Mouse (Mus musculus) cortical plate, adult 2 months (tissue): ENCODE results near the gene Csrnp1. TPM values are rescaled to one million over a fixed set of nuclear protein-coding genes. Genes with fewer than 3 reads are reported as not detected.
"Not testable (repeated sequence)": the region's sequence is repeated elsewhere in the genome, so short reads cannot be mapped to it uniquely, and the experiment has no call there.

Source experiments
- H3K27ac ChIP-seq: fragments of 200-500 bp; 2 replicates; pipeline ENCODE4 v1.5.1; 2012; ENCODE audit warnings: low read length, control low read depth, inconsistent platforms; ENCODE audit not compliant: insufficient read depth
- H3K4me1 ChIP-seq: fragments of 200-500 bp; 2 replicates; pipeline ENCODE4 v1.6.1; 2011; ENCODE audit warnings: low read length; ENCODE audit not compliant: control insufficient read depth, insufficient read depth
- H3K4me3 ChIP-seq: fragments of 200-500 bp; 2 replicates; pipeline ENCODE4 v1.5.1; 2011; ENCODE audit warnings: mild to moderate bottlenecking, low read length, control low read depth; ENCODE audit not compliant: insufficient read depth
- CTCF ChIP-seq: fragments of 200-500 bp; IDR thresholded peaks from 2 replicates; pipeline ENCODE4 v1.5.1; 2011; ENCODE audit warnings: mild to moderate bottlenecking, control low read depth, low read length; ENCODE audit not compliant: insufficient read depth; ENCODE audit errors: extremely low read depth
- POLR2A ChIP-seq: fragments of 200-500 bp; IDR thresholded peaks from 2 replicates; pipeline ENCODE4 v1.6.1; 2011; ENCODE audit warnings: mild to moderate bottlenecking, low read length, control low read depth; ENCODE audit not compliant: insufficient read depth; ENCODE audit errors: extremely low read depth
- polyA plus RNA-seq: library from polyadenylated mRNA; depleted of rRNA; stranded (reverse); fragments of >200 nt; gene quantifications from 2 replicates; pipeline ENCODE4 v1.2.3, GENCODE M21; 2012

Csrnp1 gene
- polyA plus RNA-seq, 1 experiment: 21.3 TPM

DNA sequence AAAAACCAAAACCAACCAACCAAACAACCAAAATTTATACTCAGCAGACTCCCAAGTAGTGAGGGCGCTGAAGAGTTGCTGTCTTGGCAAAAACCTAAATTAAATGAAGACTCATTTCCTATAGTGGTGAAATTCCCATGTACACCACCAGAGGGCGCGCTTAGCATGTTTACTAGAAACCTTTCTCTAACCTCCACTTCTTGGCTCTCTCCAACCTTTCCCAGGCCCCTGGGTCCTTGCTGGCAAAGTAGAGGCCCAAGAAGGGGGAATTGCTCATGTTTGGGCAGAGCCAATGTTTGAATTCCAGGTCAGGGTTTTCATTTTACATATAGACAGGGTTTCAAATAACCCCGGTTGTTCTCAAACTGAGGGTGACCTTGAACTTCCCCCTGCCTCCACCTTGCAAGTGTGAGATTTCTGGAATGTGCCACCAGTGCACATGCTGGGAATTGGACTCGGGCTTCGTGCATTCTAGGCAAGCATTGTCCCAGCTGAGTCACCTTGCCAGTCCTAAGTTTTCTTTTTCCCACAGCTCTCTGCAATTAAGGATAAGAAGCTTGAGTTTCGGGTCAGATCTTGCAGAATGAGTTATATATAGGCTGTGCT lies 35.9 kb upstream of the Csrnp1 start:
- Histone ChIP-seq H3K4me1 (no peaks in the 10 kb centered on the region), H3K4me3 (no peak overlapping the region), H3K27ac (no peak overlapping the region)
- TF ChIP-seq CTCF (peak; percentile 56), POLR2A (no peak)

DNA sequence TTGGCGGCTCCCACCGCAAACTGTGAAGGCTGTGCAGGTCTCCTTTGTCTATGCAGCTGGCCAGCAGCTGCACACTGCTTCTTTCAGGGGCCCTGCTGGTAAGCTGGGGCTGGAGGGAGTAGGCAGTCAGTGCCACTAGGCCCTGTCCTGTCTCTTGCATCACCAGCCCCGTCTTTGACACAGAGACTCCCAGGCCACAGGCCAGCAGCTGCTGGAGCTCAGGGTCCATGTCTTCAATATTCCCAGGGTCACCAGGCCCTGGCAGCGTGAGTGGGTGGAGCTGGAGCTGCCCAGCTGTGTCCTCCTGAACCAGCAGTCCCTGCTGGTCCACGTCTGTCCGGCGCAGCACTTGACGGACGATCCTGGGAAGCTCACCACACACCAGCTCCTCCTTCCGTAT lies 32.5 kb upstream of the Csrnp1 start:
- H3K4me1 ChIP-seq: no peaks in the 10 kb centered on the region
- no peak overlapping the region for H3K27ac ChIP-seq
- H3K4me3 ChIP-seq: no peak overlapping the region
- no peak for TF ChIP-seq CTCF
- TF ChIP-seq POLR2A: no peak

DNA sequence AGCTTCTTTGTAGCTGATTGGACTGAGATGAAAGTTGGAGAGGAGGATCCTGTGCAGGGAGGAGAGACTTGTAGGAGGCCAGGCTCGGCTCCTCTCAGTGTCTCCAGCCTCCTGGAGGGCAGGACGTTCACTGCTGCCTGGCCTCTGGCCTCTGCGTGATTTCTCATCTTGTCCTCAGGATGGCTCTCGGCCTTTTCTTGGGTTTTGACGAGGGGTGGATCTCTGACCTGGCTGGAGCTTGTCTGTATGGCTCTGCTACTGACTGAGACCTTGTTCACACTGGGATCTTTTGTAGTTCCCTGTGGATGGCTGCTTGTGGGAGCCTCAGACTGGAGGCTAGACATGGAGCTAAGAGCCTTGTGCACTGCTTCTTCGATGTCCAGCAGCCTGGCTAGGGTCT lies 30.4 kb upstream of the Csrnp1 start:
- Histone ChIP-seq H3K27ac (no peak overlapping the region), H3K4me3 (no peak overlapping the region), H3K4me1 (no peaks in the 10 kb centered on the region)
- TF ChIP-seq POLR2A (no peak), CTCF (no peak)

DNA sequence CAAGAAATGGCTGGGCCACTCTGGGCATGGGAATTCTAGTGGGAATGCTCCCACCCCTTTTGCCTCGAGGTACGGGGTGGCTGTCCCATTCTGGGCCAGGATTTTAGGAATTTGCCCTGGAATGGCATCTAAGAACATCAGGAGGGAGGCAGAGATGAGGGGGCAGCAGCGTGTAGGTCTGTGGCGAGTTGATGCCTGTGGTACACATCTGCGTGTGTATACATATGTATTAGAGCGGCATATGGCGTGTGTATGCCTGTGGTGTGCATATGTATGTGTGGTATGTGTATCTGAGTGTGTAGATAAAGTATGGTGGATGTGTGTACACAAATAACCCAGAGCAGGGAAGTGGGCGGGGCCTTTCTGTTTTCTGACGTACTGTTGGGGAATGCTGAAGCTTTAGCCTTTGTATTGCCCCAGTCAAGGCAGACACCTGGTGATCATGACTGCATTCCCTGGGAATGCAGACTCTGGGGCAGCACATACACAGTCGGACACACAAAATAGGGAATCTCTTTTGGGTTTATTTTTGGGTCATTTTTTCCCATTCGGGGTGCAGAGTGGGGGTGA lies 28.9 kb upstream of the Csrnp1 start:
- Histone ChIP-seq H3K27ac (no peak overlapping the region), H3K4me1 (no peaks in the 10 kb centered on the region), H3K4me3 (no peak overlapping the region)
- no peak for TF ChIP-seq CTCF
- TF ChIP-seq POLR2A: no peak

DNA sequence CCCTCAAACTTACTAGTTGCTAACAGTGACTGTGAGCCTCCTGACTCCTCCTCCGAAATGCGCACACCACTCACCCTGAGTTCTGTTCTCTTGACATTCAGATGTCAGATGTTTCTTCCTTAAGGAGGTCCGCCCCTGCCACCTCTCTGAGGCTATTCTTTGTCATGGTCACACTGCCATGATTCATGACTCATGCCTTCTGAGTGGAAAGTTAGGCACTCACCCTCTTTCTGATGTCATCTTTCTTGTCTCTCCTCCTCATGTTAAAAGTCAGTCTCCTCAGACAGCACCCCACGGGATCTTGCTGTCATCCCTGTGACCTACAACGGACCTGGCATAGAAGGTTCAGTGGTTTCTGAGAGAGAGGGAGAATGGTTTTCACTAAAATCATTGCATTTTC lies 28.3 kb upstream of the Csrnp1 start:
- Histone ChIP-seq H3K4me1 (no peaks in the 10 kb centered on the region), H3K27ac (no peak overlapping the region), H3K4me3 (no peak overlapping the region)
- TF ChIP-seq CTCF: no peak
- TF ChIP-seq POLR2A: no peak

DNA sequence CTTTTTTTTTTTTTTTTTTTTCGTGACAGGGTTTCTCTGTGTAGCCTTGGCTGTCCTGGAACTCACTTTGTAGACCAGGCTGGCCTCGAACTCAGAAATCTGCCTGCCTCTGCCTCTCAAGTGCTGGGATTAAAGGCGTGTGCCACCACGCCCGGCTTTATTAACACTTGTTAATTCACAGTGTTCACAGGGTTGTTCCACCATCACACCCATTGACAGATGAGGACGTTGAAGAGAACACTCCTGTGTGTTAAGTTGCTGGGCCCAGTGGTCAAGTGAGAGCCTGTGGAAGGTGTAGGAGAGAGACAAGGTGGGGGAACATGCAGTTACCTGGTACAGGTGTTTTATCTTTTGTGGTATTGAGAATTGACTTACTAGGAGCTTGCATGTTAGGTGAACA lies 27.7 kb upstream of the Csrnp1 start:
- not testable (repeated sequence) for H3K4me3 ChIP-seq, H3K27ac ChIP-seq, H3K4me1 ChIP-seq

DNA sequence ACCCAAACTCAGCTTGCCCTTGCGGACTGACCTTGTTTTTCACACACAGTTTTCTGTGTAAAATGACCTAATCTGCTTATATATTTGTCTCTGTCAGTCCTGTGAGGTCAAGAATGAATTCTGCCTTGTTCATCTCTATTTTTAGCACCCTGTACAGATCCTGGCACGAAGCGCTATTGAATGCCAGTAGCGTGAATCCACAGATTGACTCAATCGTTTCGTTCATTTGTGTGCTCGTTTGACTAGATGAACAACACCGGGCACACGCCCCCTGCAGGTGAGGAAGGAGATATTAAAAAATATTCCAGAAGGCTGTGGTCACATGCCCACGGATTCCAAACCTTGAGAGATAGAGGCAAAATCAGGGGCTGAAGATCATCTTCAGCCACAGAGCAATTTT lies 27.1 kb upstream of the Csrnp1 start:
- TF ChIP-seq POLR2A (0 out of 2 replicates have a peak, but pooled peaks have one; percentile 19), CTCF (peak; percentile 60)
- Histone ChIP-seq H3K4me1 (no peaks in the 10 kb centered on the region), H3K4me3 (peak overlapping the region; percentile 32), H3K27ac (peak overlapping the region; percentile 82)

DNA sequence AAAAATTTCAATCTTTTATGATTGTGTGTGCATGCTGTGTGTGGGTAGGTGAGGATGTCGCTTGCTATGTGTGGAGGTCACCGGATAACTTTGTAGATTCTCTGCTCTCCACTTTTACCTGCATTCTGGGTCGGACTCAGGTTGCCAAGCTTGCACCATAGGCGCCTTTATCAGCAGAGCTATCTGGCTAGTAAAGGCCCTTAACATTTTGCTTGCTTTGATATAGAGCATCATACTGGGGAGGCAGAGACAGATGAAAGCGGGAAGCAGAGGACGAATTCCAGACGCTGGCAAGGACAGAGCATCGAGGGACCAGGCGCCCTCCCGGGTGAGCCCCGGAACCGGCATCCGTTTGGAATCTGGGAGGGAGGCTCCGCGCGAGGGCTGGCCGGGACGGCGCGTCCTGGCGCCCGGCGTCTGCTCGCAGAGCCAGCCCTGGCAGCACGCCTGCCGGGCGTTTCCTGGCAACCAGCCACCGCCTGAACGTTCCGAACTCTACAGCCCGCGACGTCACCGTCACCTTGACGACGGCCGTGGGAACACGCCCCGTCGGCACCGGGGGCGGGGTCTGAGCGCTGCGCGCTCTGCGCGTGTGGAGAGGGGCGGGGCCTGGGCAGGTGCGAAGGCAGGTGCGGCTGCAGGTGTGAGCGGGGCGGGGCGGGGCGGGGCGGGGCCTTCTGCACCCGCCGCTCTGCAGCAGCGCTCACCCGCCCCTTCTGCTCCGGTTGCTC lies 26.5 kb upstream of the Csrnp1 start:
- Histone ChIP-seq H3K4me1 (no peaks in the 10 kb centered on the region), H3K27ac (peak overlapping the region; percentile 83), H3K4me3 (peak overlapping the region; percentile 32)
- TF ChIP-seq POLR2A: 0 out of 2 replicates have a peak, but pooled peaks have one; percentile 35
- no peak for TF ChIP-seq CTCF

DNA sequence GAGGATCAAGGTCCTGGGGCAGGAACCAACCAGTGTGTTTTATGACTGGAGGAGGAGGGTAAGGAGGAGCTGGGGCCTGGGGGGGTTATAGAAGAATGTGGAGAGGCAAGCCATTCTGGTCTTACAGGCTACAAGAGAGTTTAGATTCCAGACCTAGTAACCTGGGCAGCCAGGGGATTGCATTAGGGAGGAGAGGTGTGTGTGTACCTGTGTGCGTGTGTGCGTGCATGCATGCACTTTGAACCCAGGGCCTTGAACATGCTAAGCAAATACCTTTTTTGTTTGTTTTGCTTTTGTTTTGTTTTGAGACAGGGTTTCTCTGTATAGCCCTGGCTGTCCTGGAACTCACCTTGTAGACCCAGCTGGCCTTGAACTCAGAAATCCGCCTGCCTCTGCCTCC lies 25.4 kb upstream of the Csrnp1 start:
- Histone ChIP-seq H3K4me1 (no peaks in the 10 kb centered on the region), H3K4me3 (no peak overlapping the region), H3K27ac (no peak overlapping the region)
- TF ChIP-seq CTCF (no peak), POLR2A (no peak)

DNA sequence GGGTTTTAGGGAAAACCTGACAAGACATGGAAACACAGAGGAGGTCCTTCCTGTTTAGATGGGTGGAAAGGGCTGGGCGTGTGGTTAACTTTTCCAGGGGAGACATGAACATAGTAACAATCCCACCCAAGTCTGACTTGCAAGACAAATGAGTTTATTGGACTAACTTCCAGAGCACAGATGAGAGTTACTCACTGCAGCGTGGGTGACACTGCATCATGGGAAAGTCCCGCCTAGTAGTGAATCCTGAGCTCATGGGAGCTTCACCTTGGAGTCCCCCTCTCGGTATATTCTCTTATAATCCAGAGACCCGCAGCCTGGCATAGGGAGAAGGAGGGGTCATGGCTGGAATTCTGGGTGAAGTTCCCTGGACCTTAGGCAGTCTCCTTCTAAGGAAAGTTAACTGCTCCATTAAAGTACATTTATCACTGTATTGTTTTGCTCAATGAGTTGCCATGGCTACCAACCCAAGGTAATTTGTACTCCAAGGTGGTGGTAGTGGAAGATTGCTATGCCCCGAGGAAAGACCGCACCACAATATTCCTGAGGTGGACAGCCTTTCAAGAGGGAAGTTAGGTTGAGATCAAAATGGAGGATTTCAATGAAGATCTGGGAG lies 24.9 kb upstream of the Csrnp1 start:
- Histone ChIP-seq H3K4me3 (no peak overlapping the region), H3K27ac (no peak overlapping the region), H3K4me1 (no peaks in the 10 kb centered on the region)
- TF ChIP-seq POLR2A: no peak
- no peak for TF ChIP-seq CTCF

DNA sequence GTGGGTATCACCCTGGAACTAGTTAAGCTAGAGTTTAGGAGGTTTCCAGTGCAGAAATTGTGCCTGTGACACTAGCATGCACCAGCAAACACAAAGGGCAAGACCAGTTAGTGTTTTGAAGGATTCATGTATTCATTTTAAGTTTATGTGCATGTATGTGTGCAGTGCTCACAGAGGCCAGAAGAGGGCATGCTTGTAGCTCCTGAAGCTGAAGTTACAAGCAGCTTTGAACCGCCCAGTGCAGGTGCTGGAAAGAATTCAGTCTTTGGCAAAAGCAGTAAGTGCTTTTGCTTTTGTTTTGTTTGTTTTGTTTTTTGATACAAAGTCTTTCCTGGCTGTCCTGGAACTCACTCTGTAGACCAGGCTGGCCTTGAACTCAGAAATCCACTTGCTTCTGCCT lies 23.4 kb upstream of the Csrnp1 start:
- no peaks in the 10 kb centered on the region; the same call in 1 of the 2 replicates for H3K4me1 ChIP-seq
- H3K27ac ChIP-seq: no peak overlapping the region

More for the DNA sequence above, 23.4 kb upstream of the Csrnp1 start:
- TF ChIP-seq CTCF (no peak), POLR2A (no peak)
- no peak overlapping the region for H3K4me3 ChIP-seq
